Mouse (Mus musculus) stomach, embryonic 14.5 days (tissue): Measurements from ENCODE around the gene Ncf4. TPM values are rescaled to one million over a fixed set of nuclear protein-coding genes. Genes with fewer than 3 reads are reported as not detected.
A peak's percentile ranks its signal among the peaks of the same experiment; 100 is the strongest.

Experiments
- ATAC-seq: fragments of 200-750 bp; cut with Nextera tagmentation; 2 replicates; pipeline ENCODE4 v1.8.0; 2017; ENCODE audit warnings: low read depth, moderate TSS enrichment; ENCODE audit not compliant: insufficient number of reproducible peaks, insufficient read depth, low FRiP score
- H3K27ac ChIP-seq: fragments of 300-500 bp; sonication (generic); 2 replicates; pipeline ENCODE4 v1.5.1; 2014; ENCODE audit warnings: mild to moderate bottlenecking, low read length, moderate library complexity, mixed read lengths
- H3K27me3 ChIP-seq: fragments of 300-500 bp; sonication (generic); 2 replicates; pipeline ENCODE4 v1.6.1; 2014; ENCODE audit warnings: low read length, control low read depth, mixed read lengths; ENCODE audit not compliant: control insufficient read depth, insufficient read depth
- H3K36me3 ChIP-seq: fragments of 300-500 bp; sonication (generic); 2 replicates; pipeline ENCODE4 v1.6.1; 2014; ENCODE audit warnings: mild to moderate bottlenecking, control low read depth, low read length, moderate library complexity, mixed read lengths; ENCODE audit not compliant: control insufficient read depth, insufficient read depth
- H3K4me1 ChIP-seq: fragments of 300-500 bp; sonication (generic); 2 replicates; pipeline ENCODE4 v1.6.1; 2014; ENCODE audit warnings: low read length, control low read depth, mixed read lengths; ENCODE audit not compliant: control insufficient read depth, insufficient read depth
- H3K4me2 ChIP-seq: fragments of 300-500 bp; sonication (generic); replicated peaks from 2 replicates; pipeline ENCODE4 v1.6.1; 2014; ENCODE audit warnings: low read depth, low read length, control low read depth
- H3K4me3 ChIP-seq: fragments of 300-500 bp; sonication (generic); 2 replicates; pipeline ENCODE4 v1.5.1; 2014; ENCODE audit warnings: low read depth, low read length, control low read depth
- H3K9ac ChIP-seq: fragments of 300-500 bp; sonication (generic); replicated peaks from 2 replicates; pipeline ENCODE4 v1.6.1; 2014; ENCODE audit warnings: low read depth, mild to moderate bottlenecking, control low read depth, low read length, moderate library complexity, mixed read lengths
- H3K9me3 ChIP-seq: fragments of 300-500 bp; sonication (generic); 2 replicates; pipeline ENCODE4 v1.6.1; 2016; ENCODE audit warnings: low read depth, low read length, control low read depth; ENCODE audit not compliant: control insufficient read depth
- WGBS: fragments of 180-500 bp; shearing (Covaris S2); extraction: QIAGEN DNeasy Blood & Tissue Kit; methylation state at CpG from one replicate; pipeline ENCODE4 v1.1.7; 2014; 5-methylcytosine and 5-hydroxymethylcytosine counted together
- polyA plus RNA-seq: library from polyadenylated mRNA; unstranded; fragments of >200 nt; fragmentation: Nextera tagmentation; extraction: Ambion mirVana; gene quantifications from 2 replicates; pipeline ENCODE4 v1.2.1, GENCODE M21; 2014

Ncf4 gene
- polyA plus RNA-seq, 1 experiment from 2014 or later: 3.2 TPM

GRCm38 (mm10) chr15:78227816-78228215, 16.8 kb upstream of the Ncf4 start:
- Histone ChIP-seq H3K4me2 (no peak overlapping the region), H3K4me1 (0 out of 2 replicates have a peak, but pooled peaks cover 5% of the 10 kb centered on the region), H3K27ac (no peak overlapping the region), H3K27me3 (no peaks in the 10 kb centered on the region), H3K9ac (no peak overlapping the region), H3K9me3 (no peaks in the 10 kb centered on the region), H3K36me3 (no peaks in the 10 kb centered on the region), H3K4me3 (no peak overlapping the region)
- WGBS: 77% methylated on average over 12 of the region's 12 CpGs
- ATAC-seq: no peak

GRCm38 (mm10) chr15:78231346-78232331, 13.0 kb upstream of the Ncf4 start:
- Histone ChIP-seq H3K4me2 (peak overlapping the region; percentile 16; the same call in 1 of the 2 replicates), H3K4me1 (0 out of 2 replicates have a peak, but pooled peaks cover 5% of the 10 kb centered on the region), H3K36me3 (no peaks in the 10 kb centered on the region), H3K9me3 (no peaks in the 10 kb centered on the region), H3K9ac (no peak overlapping the region), H3K27me3 (no peaks in the 10 kb centered on the region), H3K27ac (peak overlapping the region; percentile 6; the same call in 1 of the 2 replicates), H3K4me3 (no peak overlapping the region)
- WGBS: 10% methylated on average over 13 of the region's 13 CpGs
- no peak for ATAC-seq

GRCm38 (mm10) chr15:78234823-78235509, 9.6 kb upstream of the Ncf4 start:
- H3K27ac ChIP-seq: no peak overlapping the region
- no peak overlapping the region for H3K9ac ChIP-seq
- 0 out of 2 replicates have a peak, but pooled peaks cover 5% of the 10 kb centered on the region for H3K4me1 ChIP-seq
- H3K9me3 ChIP-seq: no peaks in the 10 kb centered on the region
- no peak overlapping the region for H3K4me2 ChIP-seq
- 72% methylated on average over 5 of the region's 5 CpGs for WGBS
- H3K36me3 ChIP-seq: no peaks in the 10 kb centered on the region
- no peaks in the 10 kb centered on the region for H3K27me3 ChIP-seq
- no peak for ATAC-seq
- H3K4me3 ChIP-seq: no peak overlapping the region

- ATAC-seq: no peak
- Histone ChIP-seq H3K36me3 (no peaks in the 10 kb centered on the region), H3K9me3 (no peaks in the 10 kb centered on the region), H3K9ac (no peak overlapping the region), H3K4me2 (no peak overlapping the region), H3K4me1 (no peaks in the 10 kb centered on the region), H3K4me3 (no peak overlapping the region), H3K27ac (no peak overlapping the region), H3K27me3 (no peaks in the 10 kb centered on the region)
- 25% methylated on average over 10 of the region's 10 CpGs for WGBS
These were observed 5.1 kb upstream of the Ncf4 start for GRCm38 (mm10) chr15:78239453-78239852.

GRCm38 (mm10) chr15:78239956-78240617, 4.5 kb upstream of the Ncf4 start:
- no peak overlapping the region for H3K9ac ChIP-seq
- no peaks in the 10 kb centered on the region for H3K36me3 ChIP-seq
- H3K27ac ChIP-seq: no peak overlapping the region
- H3K4me1 ChIP-seq: no peaks in the 10 kb centered on the region
- no peaks in the 10 kb centered on the region for H3K9me3 ChIP-seq
- 63% methylated on average over 14 of the region's 14 CpGs for WGBS
- no peak overlapping the region for H3K4me2 ChIP-seq
- H3K27me3 ChIP-seq: no peaks in the 10 kb centered on the region
- H3K4me3 ChIP-seq: no peak overlapping the region
- ATAC-seq: no peak

- no peak for ATAC-seq
- Histone ChIP-seq H3K4me1 (no peaks in the 10 kb centered on the region), H3K36me3 (no peaks in the 10 kb centered on the region), H3K9ac (no peak overlapping the region), H3K4me2 (no peak overlapping the region), H3K27ac (no peak overlapping the region), H3K9me3 (no peaks in the 10 kb centered on the region), H3K4me3 (no peak overlapping the region), H3K27me3 (no peaks in the 10 kb centered on the region)
- 55% methylated on average over 11 of the region's 11 CpGs for WGBS
These were observed 3.3 kb upstream of the Ncf4 start for GRCm38 (mm10) chr15:78241335-78241734.

- Histone ChIP-seq H3K4me1 (no peaks in the 10 kb centered on the region), H3K9me3 (no peaks in the 10 kb centered on the region), H3K36me3 (no peaks in the 10 kb centered on the region), H3K4me2 (no peak overlapping the region), H3K4me3 (no peak overlapping the region), H3K27me3 (no peaks in the 10 kb centered on the region), H3K9ac (no peak overlapping the region), H3K27ac (no peak overlapping the region)
- 78% methylated on average over 8 of the region's 8 CpGs for WGBS
- ATAC-seq: no peak
These were observed 1.5 kb upstream of the Ncf4 start for GRCm38 (mm10) chr15:78243061-78243460.

- Histone ChIP-seq H3K27me3 (no peaks in the 10 kb centered on the region), H3K9me3 (no peaks in the 10 kb centered on the region), H3K4me3 (no peak overlapping the region), H3K4me1 (no peaks in the 10 kb centered on the region), H3K9ac (no peak overlapping the region), H3K4me2 (no peak overlapping the region), H3K36me3 (no peaks in the 10 kb centered on the region), H3K27ac (no peak overlapping the region)
- ATAC-seq: no peak
- 62% methylated on average over 6 of the region's 6 CpGs for WGBS
These were observed 827 bp upstream of the Ncf4 start for GRCm38 (mm10) chr15:78243774-78244173.
